Mouse (Mus musculus) ES-E14 (cell line): ENCODE measurements around the gene Barx1.

Experiments
- CHD2 ChIP-seq: IDR thresholded peaks from 2 replicates; pipeline ENCODE4 v1.6.1; 2014; ENCODE audit warnings: mild to moderate bottlenecking, low read depth, low read length, inconsistent platforms
- MAFK ChIP-seq: IDR thresholded peaks from 2 replicates; pipeline ENCODE4 v1.6.1; 2014; ENCODE audit warnings: mild to moderate bottlenecking, low read depth, low read length, inconsistent platforms; ENCODE audit not compliant: insufficient read depth
- ZC3H11A ChIP-seq: IDR thresholded peaks from 2 replicates; pipeline ENCODE4 v1.6.1; 2012; ENCODE audit warnings: low read depth, mild to moderate bottlenecking, inconsistent platforms, low read length, borderline replicate concordance

DNA sequence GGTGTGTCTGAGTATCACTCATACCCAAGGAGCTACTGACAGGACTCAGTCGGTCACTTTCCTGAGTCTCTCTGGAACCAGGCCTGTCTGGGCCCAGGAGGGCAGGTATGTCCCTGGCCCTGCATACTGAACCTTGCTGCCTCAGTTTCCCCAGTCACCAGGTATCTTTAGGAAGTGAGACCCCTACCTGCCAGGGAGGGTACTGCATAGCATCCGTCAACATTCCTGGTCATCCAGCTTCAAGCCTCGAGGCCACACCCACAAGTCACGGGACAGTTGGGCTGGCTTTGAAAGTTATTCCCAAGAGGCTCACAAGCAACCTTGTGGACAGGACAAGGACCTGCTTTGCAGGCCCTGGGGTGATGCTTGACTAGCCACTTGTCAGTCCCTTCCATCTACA lies 53.3 kb downstream of the Barx1 start:
- TF ChIP-seq MAFK (no peak), ZC3H11A (no peak), CHD2 (no peak)
